Mouse (Mus musculus): ENCODE results near the gene Ubtfl1. TPM values are rescaled to one million over a fixed set of nuclear protein-coding genes. Genes with fewer than 3 reads are reported as not detected.

Gene Ubtfl1
- under 1 TPM; 0.16 to 0.66 TPM for polyA plus RNA-seq (2017; shearing (Covaris generic))

GRCm38 (mm10) chr9:18404118-18404517, at the start of gene Ubtfl1:
Gene Ubtfl1, plus strand, starts transcription at chr9:18404418.

GRCm38 (mm10) chr9:18402895-18403294, 1.3 kb upstream of the Ubtfl1 start, which contains the start of gene Naalad2:
Gene Naalad2, minus strand, starts transcription at chr9:18402995.

GRCm38 (mm10) chr9:18430354-18430753, 26.1 kb downstream of the Ubtfl1 start, which contains the start of gene Mbd3l2:
Gene Mbd3l2, plus strand, starts transcription at chr9:18430654.

Other genes starting within 250 kb of the Ubtfl1 start
- 100 to 1,000 TPM; 136 to 157 TPM for gene Chordc1, start 112.3 kb upstream of the Ubtfl1 start, polyA plus RNA-seq (2017; shearing (Covaris generic))
- 1 to 10 TPM in 1 of 2 experiments, under 1 TPM in 1; 0.64 to 1.8 TPM for gene Naalad2, start 1.4 kb upstream of the Ubtfl1 start, polyA plus RNA-seq (2017; shearing (Covaris generic))
- not detected for gene Mbd3l2, start 26.2 kb downstream of the Ubtfl1 start, polyA plus RNA-seq (2017; shearing (Covaris generic))
- gene Zfp558, start 73.8 kb downstream of the Ubtfl1 start, polyA plus RNA-seq (2017; shearing (Covaris generic)) = 1 to 10 TPM; 1.4 to 2.4 TPM
- not detected for gene Mbd3l1, start 73.9 kb downstream of the Ubtfl1 start, polyA plus RNA-seq (2017; shearing (Covaris generic))